ENCODE assay signal across 7 mouse cellular contexts in genomic region chr11:79660361-79661205, GRCm38 (mm10).
A peak's percentile ranks its signal among the peaks of the same experiment; 100 is the strongest.
DNase-seq lines count a peak whose midpoint lies in the region; ATAC-seq and TF ChIP-seq lines count a peak whose summit lies in the region.

No protein-coding gene starts in this region.

- no peaks in the 10 kb centered on the region for H3K9me3 ChIP-seq in limb, embryonic 15.5 days
- H3K9me3 ChIP-seq in midbrain, embryonic 16.5 days (replicated peaks; ENCODE audit: control insufficient read depth, low read length, poor library complexity, severe bottlenecking) = no peaks in the 10 kb centered on the region

- 2% methylated on average over 69 of the region's 69 CpGs for WGBS in kidney, adult 2 months
- WGBS in limb, embryonic 15.5 days = 1% methylated on average over 69 of the region's 69 CpGs
- WGBS in midbrain, embryonic 16.5 days = 2% methylated on average over 64 of the region's 69 CpGs

- peak overlapping the region; percentile 96 for H3K4me2 ChIP-seq in limb, embryonic 15.5 days
- H3K4me2 ChIP-seq in midbrain, embryonic 16.5 days (ENCODE audit: low read length) = peak overlapping the region; percentile 92

- DNase-seq in adrenal gland, postnatal 25 days = peak; percentile 71
- peak; percentile 50 to 56 for DNase-seq in cerebellum, postnatal 4 days (ENCODE audit: low spot score in 2 of 2)
- peak; percentile 42 to 48 for DNase-seq in gastrocnemius, postnatal 4 days (ENCODE audit: low spot score in 2 of 2)
- peak; percentile 96 for DNase-seq in kidney, adult 2 months
- peak; percentile 39 to 72 for DNase-seq in spleen, postnatal 10 days (ENCODE audit: low spot score in 2 of 2)

- H3K27ac ChIP-seq in kidney, adult 2 months (ENCODE audit: insufficient read depth, low read depth, low read length) = peak overlapping the region; percentile 72
- H3K27ac ChIP-seq in limb, embryonic 15.5 days = peak overlapping the region; percentile 84
- H3K27ac ChIP-seq in midbrain, embryonic 16.5 days (ENCODE audit: low read length) = peak overlapping the region; percentile 29; the same call in 1 of the 2 replicates

- TF ChIP-seq CTCF in kidney, adult 2 months (conservative IDR thresholded peaks at IDR 0.05; ENCODE audit: insufficient read depth, insufficient read length, low read depth, low read length) = no peak

- H3K4me1 ChIP-seq in kidney, adult 2 months (ENCODE audit: control insufficient read depth, insufficient read depth, low read length) = peaks cover 14% of the 10 kb centered on the region; the same call in 1 of the 2 replicates
- peaks cover 41% of the 10 kb centered on the region for H3K4me1 ChIP-seq in limb, embryonic 15.5 days
- H3K4me1 ChIP-seq in midbrain, embryonic 16.5 days (ENCODE audit: control insufficient read depth, insufficient read depth, low read length) = peaks cover 14% of the 10 kb centered on the region

- no peaks in the 10 kb centered on the region for H3K36me3 ChIP-seq in kidney, adult 2 months (ENCODE audit: control insufficient read depth, insufficient read depth, low read length)
- H3K36me3 ChIP-seq in limb, embryonic 15.5 days = no peaks in the 10 kb centered on the region
- no peaks in the 10 kb centered on the region for H3K36me3 ChIP-seq in midbrain, embryonic 16.5 days (ENCODE audit: control insufficient read depth, insufficient read depth, low read length)

- TF ChIP-seq POLR2A in kidney, adult 2 months (IDR thresholded peaks at IDR 0.05; ENCODE audit: low read depth, low read length) = no peak

- ATAC-seq in limb, embryonic 15.5 days (ENCODE audit: insufficient number of reproducible peaks, low FRiP score, low TSS enrichment, low read depth) = peak; percentile 77
- peak; percentile 88 for ATAC-seq in midbrain, embryonic 16.5 days

- peak overlapping the region; percentile 54 for H3K9ac ChIP-seq in limb, embryonic 15.5 days
- H3K9ac ChIP-seq in midbrain, embryonic 16.5 days (ENCODE audit: low read depth, low read length) = peak overlapping the region; percentile 80

- peak overlapping the region; percentile 58 for H3K4me3 ChIP-seq in kidney, adult 2 months (ENCODE audit: insufficient read depth, low read depth, low read length)
- H3K4me3 ChIP-seq in limb, embryonic 15.5 days = peak overlapping the region; percentile 62
- H3K4me3 ChIP-seq in midbrain, embryonic 16.5 days (ENCODE audit: low read depth, low read length) = peak overlapping the region; percentile 62

- H3K27me3 ChIP-seq in kidney, adult 2 months (replicated peaks; ENCODE audit: control insufficient read depth, insufficient read depth, low read length) = no peaks in the 10 kb centered on the region
- no peaks in the 10 kb centered on the region for H3K27me3 ChIP-seq in limb, embryonic 15.5 days
- no peaks in the 10 kb centered on the region for H3K27me3 ChIP-seq in midbrain, embryonic 16.5 days (ENCODE audit: control insufficient read depth, insufficient read depth, low read depth, low read length)

Comparison
In these comparisons a context has a peak if more than half of its experiments do, and no peak if none do; other contexts are left out.
1. Peak in every context shown above with its lines: DNase-seq, ATAC-seq, H3K4me3 ChIP-seq and H3K27ac ChIP-seq.
2. DNase-seq: peak in every context shown above with its lines; median percentile 96 in kidney, adult 2 months; 71 in adrenal gland, postnatal 25 days; 56 in spleen, postnatal 10 days; 53 in cerebellum, postnatal 4 days; 45 in gastrocnemius, postnatal 4 days.
3. H3K27ac ChIP-seq: peak in every context shown above with its lines; median percentile 84 in limb, embryonic 15.5 days; 72 in kidney, adult 2 months; 29 in midbrain, embryonic 16.5 days.